ENCODE assay signal across 22 mouse cellular contexts in the genomic region with DNA sequence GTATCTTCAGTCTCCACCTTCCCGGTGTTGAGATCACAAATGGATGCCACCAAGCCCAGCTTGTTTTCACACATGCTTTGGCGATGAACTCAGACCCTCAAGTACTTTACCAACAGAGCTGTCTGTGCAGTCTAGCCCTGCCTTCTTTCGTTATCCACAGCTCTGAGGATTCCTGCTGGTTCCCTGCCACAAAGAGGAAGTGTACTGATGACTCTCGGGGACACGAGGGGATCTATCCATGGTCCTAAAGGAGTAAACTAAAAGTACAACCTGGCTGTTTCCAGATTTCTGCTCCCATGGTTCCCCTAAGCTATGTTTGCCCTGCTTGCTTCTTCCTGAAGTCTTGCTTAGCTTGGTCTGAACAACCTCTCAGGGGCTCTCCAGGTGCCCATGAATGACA. TPM values are rescaled to one million over a fixed set of nuclear protein-coding genes. Genes with fewer than 3 reads are reported as not detected.
DNase-seq lines count a peak whose midpoint lies in the region; ATAC-seq and TF ChIP-seq lines count a peak whose summit lies in the region.
"Had no signal": no experiment of that assay in that cellular context is flagged by ENCODE, and none has a peak within 500 bp of the region (broad histone marks: within the 10 kb centered on the region; RNA-seq: fewer than 3 reads in every experiment).

No protein-coding gene starts in this region.

- H3K4me3 ChIP-seq in ES-E14 (ENCODE audit: insufficient read depth in 1 of 2, low read depth in 1 of 2, low read length in 2 of 2, poor library complexity in 1 of 2, severe bottlenecking in 1 of 2) = no peak overlapping the region
- no peak overlapping the region for H3K4me3 ChIP-seq in heart, embryonic 10.5 days
- H3K4me3 ChIP-seq: embryonic facial prominence, embryonic 15.5 days; forebrain, embryonic 10.5 days; hindbrain, embryonic 13.5 days; intestine, embryonic 15.5 days; liver, embryonic 15.5 days had no signal

- H3K4me1 ChIP-seq in ES-E14 (ENCODE audit: control insufficient read depth in 2 of 2, insufficient read depth in 2 of 2, low read length in 2 of 2, poor library complexity in 1 of 2) = no peaks in the 10 kb centered on the region
- no peaks in the 10 kb centered on the region for H3K4me1 ChIP-seq in heart, embryonic 10.5 days
- H3K4me1 ChIP-seq: embryonic facial prominence, embryonic 15.5 days; forebrain, embryonic 10.5 days; hindbrain, embryonic 13.5 days; intestine, embryonic 15.5 days; liver, embryonic 15.5 days had no signal

- H3K27ac ChIP-seq in ES-E14 (ENCODE audit: insufficient read depth, low read depth, low read length, poor library complexity, severe bottlenecking) = no peak overlapping the region
- H3K27ac ChIP-seq in heart, embryonic 10.5 days = no peak overlapping the region
- H3K27ac ChIP-seq: embryonic facial prominence, embryonic 15.5 days; forebrain, embryonic 10.5 days; hindbrain, embryonic 13.5 days; intestine, embryonic 15.5 days; liver, embryonic 15.5 days; macrophage had no signal

- DNase-seq in kidney, postnatal 14 days = peak; percentile 4
- DNase-seq in kidney, adult 9 months = no peak
- DNase-seq in ES-E14 (ENCODE audit: low read depth, low spot score) (peak; percentile 33), ZHBTc4 (ENCODE audit: low read depth, low spot score) (peak; percentile 56)
- no peak for DNase-seq in heart, embryonic 10.5 days (ENCODE audit: low spot score)
- DNase-seq: cerebellum, postnatal 10 days; gastrocnemius, postnatal 10 days; kidney, postnatal 36 days had no signal

- peak; percentile 57; the same call in 1 of the 2 replicates for ATAC-seq in megakaryocyte progenitor cell, adult 5-6 weeks (replicated peaks; ENCODE audit: poor library complexity)
- no peak for ATAC-seq in megakaryocyte, adult 5-6 weeks (ENCODE audit: poor library complexity, severe bottlenecking)
- ATAC-seq: CD4-positive, CD25-positive, alpha-beta regulatory T cell, adult 4 months; intestine, embryonic 15.5 days had no signal

- H3K36me3 ChIP-seq in ES-E14 (ENCODE audit: control insufficient read depth, insufficient read depth, low read length, poor library complexity, severe bottlenecking) = no peaks in the 10 kb centered on the region
- no peaks in the 10 kb centered on the region for H3K36me3 ChIP-seq in heart, embryonic 10.5 days
- H3K36me3 ChIP-seq: embryonic facial prominence, embryonic 15.5 days; forebrain, embryonic 10.5 days; hindbrain, embryonic 13.5 days; intestine, embryonic 15.5 days; liver, embryonic 15.5 days had no signal

- 12% methylated on average over 5 of the region's 5 CpGs for WGBS in heart, embryonic 10.5 days

- no peaks in the 10 kb centered on the region for H3K9me3 ChIP-seq in ES-E14 (ENCODE audit: control insufficient read depth, insufficient read depth, low read depth, low read length)
- no peaks in the 10 kb centered on the region for H3K9me3 ChIP-seq in heart, embryonic 10.5 days
- H3K9me3 ChIP-seq: embryonic facial prominence, embryonic 15.5 days; forebrain, embryonic 10.5 days; hindbrain, embryonic 13.5 days; intestine, embryonic 15.5 days; liver, embryonic 15.5 days had no signal

- H3K9ac ChIP-seq in ES-E14 (ENCODE audit: insufficient read depth, low read depth, low read length, poor library complexity, severe bottlenecking) = no peak overlapping the region
- H3K9ac ChIP-seq: embryonic facial prominence, embryonic 15.5 days; hindbrain, embryonic 13.5 days; intestine, embryonic 15.5 days; liver, embryonic 15.5 days had no signal

- 0 out of 2 replicates have a peak, but pooled peaks cover 4% of the 10 kb centered on the region for H3K27me3 ChIP-seq in heart, embryonic 10.5 days (ENCODE audit: insufficient read depth, poor library complexity, severe bottlenecking)
- H3K27me3 ChIP-seq: embryonic facial prominence, embryonic 15.5 days; hindbrain, embryonic 13.5 days; intestine, embryonic 15.5 days; liver, embryonic 15.5 days had no signal

- in situ Hi-C loops in ES-E14 (cut with MboI; ENCODE audit: low sequenced_read_pairs in 2 of 2, unreplicated experiment in 2 of 2) = no loop called here

TF ChIP-seq in ES-E14, 5 proteins besides CTCF, POLR2A, EP300 and RAD21:
- TF ChIP-seq ZNF384 (IDR thresholded peaks at IDR 0.05; ENCODE audit: low read depth, low read length) = no peak
- TF ChIP-seq CHD2 (IDR thresholded peaks at IDR 0.05; ENCODE audit: low read depth, low read length) = no peak
- TF ChIP-seq ZC3H11A (IDR thresholded peaks at IDR 0.05; ENCODE audit: borderline replicate concordance, low read depth, low read length) = no peak
- no peak for TF ChIP-seq MAFK (IDR thresholded peaks at IDR 0.05; ENCODE audit: insufficient read depth, low read depth, low read length)
- no peak for TF ChIP-seq HCFC1 (IDR thresholded peaks at IDR 0.05; ENCODE audit: borderline replicate concordance, insufficient read depth, low read length)

RNA-seq across cellular contexts. Expression of gene Marco, which starts 23.9 kb away (rescaled TPM):
- total RNA-seq in ES-E14 (2012; rRNA removed) = not detected in 2 replicates
- total RNA-seq in megakaryocyte progenitor cell, adult 5-6 weeks (2015) = not detected in 2 replicates
- not detected in 2 replicates for total RNA-seq in megakaryocyte progenitor cell, adult 5-6 weeks (2017)
- not detected in 2 replicates for total RNA-seq in megakaryocyte, adult 5-6 weeks (2015)
- total RNA-seq in megakaryocyte, adult 5-6 weeks (2017) = not detected in 2 replicates
- not detected in 2 replicates for polyA plus RNA-seq in heart, embryonic 10.5 days (2016; fragmentation: Nextera tagmentation; extraction: Ambion mirVana)
- total RNA-seq: heart, postnatal 10 days; layer of hippocampus, postnatal 14 days; left cerebral cortex, postnatal 10 days had no signal
- polyA plus RNA-seq: embryonic facial prominence, embryonic 15.5 days; forebrain, embryonic 10.5 days; midbrain, postnatal 0 days; small intestine, adult 2 months had no signal

Comparison
In these comparisons a context has a peak if more than half of its experiments do, and no peak if none do; other contexts are left out.
1. DNase-seq: peak in kidney, postnatal 14 days (single experiment), ES-E14 (single experiment) and ZHBTc4 (single experiment); none in kidney, adult 9 months (single experiment) and heart, embryonic 10.5 days (single experiment).